Mouse (Mus musculus) kidney, adult 11 months (tissue): ENCODE measurements at regions not wholly inside any gene's neighbourhood (a gene's known extent, or its start where the extent isn't known, plus 50 kb on each side); places are given as distances from the start of the nearest gene placed in this dataset.

Source experiments
- DNase-seq: peaks from one replicate; pipeline ENCODE4 v3.0.0; 2022

DNA sequence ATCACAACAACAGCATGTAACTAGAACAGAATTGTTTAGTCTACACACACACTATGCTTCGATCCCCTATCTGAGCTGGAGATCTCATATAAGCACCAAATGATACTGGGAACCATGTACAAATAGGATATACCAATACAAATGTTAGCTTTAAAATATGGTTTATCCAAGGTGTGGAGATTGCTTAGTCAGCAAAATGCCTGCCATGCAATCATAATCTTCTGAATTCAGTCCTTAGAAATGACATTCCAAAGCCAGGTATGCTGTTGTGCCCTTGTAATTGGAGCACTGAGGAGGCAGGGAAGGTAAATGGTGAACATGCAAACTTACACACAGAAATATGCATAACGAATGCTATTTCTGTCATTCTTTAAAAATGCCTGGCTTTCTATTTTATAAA lies 54.0 kb upstream of the Thsd7b start:
- no peak for DNase-seq

DNA sequence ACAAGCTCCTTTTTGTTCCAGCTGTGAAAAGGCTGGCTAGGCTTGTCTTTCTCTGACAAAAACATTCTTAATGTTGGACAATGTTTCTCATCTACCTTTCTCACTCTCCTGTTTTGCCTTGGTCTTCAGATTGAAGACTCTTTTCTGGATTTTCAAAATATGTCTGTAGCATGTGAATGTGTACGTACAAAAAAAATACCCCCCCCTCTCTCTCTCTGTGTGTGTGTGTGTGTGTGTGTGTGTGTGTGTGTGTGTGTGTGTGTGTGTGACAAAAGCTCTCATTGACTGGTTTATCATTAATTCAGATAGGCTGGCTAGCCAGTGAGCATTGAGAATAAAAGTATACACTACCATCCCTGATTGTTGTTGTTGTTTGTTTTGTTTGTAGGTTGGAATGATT lies 64.3 kb upstream of the Thsd7b start:
- DNase-seq = no peak

- no peak for DNase-seq
Measured at GRCm38 (mm10) chr1:129208406-129208805, 64.7 kb upstream of the Thsd7b start.

- DNase-seq = no peak
Measured at GRCm38 (mm10) chr1:129207674-129208073, 65.4 kb upstream of the Thsd7b start.

DNA sequence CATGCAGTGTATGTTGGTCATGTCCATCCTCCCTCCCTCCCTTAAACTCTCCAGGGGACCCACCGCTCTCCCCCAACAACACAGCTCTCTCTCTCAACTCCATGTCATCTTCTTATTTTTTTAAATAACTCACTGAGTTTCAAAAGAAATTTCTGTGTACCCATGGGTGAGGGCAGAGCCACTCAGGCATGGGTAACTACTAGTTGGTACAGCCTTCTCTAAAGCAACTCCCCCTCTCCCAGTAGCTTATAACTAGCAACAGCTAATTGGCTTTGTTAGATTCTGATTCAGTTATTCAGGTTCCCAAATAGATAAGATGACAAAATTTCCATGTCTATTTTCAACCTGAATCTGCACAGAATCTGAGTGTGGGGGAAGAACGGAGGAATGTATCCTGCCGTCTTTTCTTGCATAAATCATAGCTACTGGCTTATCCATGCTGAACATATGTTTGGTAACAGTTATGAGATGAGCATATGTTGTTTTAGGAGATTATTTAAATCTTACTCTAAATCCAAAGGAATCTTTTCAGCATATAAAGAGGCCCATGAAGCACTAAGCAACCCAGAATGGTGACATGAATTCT lies 92.8 kb upstream of the Thsd7b start:
- DNase-seq = no peak

GRCm38 (mm10) chr1:129169936-129170335 lies 103.2 kb upstream of the Thsd7b start:
- DNase-seq = no peak

DNA sequence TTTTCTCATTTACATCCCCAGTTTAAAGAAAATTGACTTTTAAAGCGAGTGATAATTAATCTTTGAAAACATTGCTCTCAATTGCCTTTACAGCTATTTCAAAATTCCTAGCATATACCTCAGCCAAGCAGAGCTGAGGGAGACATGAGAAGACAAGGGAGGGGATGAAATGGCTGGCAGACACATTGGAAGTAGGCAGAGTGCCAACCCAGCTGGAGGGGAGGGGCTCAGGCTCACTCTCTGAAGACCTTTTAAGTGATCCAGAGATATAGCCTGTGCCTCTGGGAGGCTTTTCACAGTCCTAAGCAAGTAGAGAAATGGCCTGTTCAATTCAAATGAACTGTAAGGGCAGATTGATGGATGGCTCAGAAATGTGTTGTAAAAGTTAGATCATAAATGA lies 122.5 kb upstream of the Thsd7b start:
- no peak for DNase-seq

DNA sequence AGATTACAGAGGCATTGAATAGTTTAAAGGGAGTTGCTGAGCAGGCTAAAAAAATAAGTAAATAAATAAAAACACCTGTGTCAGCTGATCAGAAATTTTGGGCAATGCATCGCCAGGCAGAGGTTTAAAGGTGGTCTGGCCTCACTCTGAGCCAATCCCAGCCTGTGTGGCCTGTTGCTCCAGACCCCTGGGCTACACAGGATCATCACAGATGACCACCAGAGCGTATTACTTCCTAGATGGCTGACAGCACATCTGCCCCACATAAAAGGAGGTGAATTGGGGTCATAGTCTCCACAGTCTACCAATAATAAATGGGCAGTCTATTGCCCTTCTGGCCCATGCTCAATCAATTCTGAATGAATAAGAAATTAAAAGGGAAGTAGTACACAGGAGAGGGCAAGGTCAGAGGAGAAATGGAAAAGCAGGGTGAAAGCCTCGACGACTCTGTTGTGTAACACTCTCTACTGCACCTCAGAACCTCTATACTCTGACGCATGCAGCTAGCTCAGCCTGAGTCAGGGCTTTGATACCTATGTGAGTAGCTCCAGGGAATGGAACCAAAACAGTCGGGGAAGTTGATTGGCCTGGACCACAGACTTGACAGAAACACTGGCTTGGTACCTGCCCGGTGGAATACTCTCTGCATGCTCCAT lies 124.2 kb upstream of the Thsd7b start:
- peak; percentile 7 for DNase-seq

- peak; percentile 4 for DNase-seq
Measured at GRCm38 (mm10) chr1:129146395-129147094, 126.6 kb upstream of the Thsd7b start.

DNA sequence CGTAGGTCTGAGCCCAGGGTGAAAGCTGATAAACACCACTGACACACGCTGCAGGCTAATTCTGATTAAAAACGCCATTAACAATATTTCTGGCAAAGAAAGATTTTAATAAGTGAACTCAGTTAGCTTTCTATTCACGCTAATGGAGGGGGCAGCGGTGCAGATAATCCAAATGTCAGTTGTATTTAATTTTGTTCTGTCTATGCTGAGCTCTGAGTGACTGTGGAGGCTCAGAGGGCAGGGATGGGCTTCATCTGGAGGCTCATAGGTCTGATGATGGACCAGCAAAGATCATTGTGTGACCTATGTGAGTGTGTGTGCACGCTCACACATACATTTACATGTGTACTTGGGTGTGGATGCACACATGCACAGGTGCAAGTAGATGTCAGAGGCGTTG lies 134.3 kb upstream of the Thsd7b start:
- DNase-seq = no peak

DNA sequence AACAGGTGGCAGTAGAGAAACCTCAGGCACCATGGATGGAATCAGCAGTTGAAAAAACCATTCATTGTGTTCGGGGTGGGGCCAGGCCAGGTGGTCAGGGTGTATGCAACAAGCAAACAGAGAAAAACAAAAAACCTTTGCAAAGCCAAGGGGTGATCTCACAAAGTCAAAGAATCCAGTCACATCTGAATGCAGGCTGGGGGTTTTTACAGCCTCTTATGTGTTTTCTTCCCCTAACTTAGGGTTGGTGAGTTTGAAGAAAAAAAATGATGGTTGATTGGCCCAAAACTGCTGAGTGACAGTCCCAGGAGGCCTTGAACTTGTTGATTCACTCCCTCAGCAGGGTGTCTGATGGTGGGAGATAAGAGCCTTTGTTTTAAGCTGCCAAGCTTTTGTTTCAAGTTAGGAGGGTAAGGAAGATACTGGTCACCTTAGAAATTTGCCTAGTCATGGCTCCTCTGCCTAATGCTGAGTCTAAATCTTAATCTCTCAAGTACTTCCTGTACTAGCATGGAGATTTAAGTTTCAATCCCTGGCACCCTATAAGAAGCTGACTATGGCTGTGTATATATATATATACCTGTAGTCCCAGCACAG lies 166.0 kb upstream of the Thsd7b start:
- DNase-seq = no peak

DNA sequence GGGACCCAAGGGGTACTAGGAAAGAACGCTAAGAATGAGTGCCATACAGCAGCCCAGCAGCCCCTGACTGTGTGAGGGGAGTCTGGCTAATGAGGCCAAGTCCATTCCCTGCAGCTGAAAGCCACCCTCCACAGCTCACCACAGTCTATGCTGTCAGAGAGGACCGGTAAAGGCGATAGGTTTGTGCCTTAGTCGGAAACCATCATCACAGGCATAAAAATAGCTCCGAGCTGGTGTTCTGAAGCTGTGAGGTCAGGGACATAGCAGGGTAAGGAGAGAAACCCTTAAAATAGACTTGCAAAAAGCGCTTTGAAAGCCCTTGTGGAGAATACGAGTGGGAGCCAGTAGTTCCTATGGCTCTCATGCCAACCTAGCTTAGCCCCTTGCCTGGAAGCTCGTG lies 172.1 kb upstream of the Thsd7b start:
- DNase-seq = no peak

GRCm38 (mm10) chr1:129078274-129078673 lies 194.8 kb upstream of the Thsd7b start:
- no peak for DNase-seq

GRCm38 (mm10) chr1:129057182-129057581 lies 215.9 kb upstream of the Thsd7b start:
- DNase-seq = no peak

GRCm38 (mm10) chr1:129055252-129055651 lies 217.8 kb upstream of the Thsd7b start:
- DNase-seq = no peak

DNA sequence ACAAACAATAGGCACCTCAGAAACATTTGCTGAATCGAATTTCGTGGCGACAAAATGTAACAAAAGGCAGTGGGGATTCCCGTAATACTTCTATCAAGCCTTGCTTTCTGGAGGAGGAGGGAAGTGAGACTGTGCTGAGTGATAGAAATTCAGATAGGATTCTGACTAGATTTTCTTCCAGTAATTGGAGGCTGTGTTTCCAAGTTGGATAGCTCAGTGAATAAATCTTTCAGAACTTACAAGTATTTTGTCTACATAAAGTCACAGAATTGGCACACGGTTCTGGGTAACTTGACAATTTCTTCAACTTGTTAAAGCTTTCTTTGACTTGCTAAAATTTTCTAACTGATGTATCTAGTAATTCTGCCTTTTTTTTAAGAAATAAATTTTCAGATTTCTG lies 239.4 kb upstream of the Thsd7b start:
- DNase-seq = no peak

DNA sequence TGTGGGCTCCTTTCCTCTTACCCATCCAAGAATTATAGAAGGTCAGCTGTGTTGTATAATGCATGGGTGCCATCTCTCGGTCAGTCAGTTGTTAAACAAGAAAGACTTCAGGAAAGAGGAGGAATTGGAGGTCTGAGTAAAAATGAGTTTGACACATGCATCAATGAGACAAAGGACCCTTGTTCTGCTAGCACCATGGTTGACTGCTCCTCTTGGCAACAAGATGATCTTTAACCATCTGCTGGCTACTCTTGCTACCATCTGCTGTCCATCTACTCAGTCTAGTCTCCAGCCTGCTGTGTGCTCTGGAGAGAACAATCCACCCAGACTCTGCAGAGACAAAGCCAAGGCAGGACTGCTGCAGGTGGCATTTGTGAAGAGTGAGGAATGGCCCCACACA lies 267.2 kb upstream of the Thsd7b start:
- no peak for DNase-seq

GRCm38 (mm10) chr1:129002286-129002685 lies 270.8 kb upstream of the Thsd7b start:
- no peak for DNase-seq

GRCm38 (mm10) chr1:129001766-129002165 lies 271.3 kb upstream of the Thsd7b start:
- no peak for DNase-seq

DNA sequence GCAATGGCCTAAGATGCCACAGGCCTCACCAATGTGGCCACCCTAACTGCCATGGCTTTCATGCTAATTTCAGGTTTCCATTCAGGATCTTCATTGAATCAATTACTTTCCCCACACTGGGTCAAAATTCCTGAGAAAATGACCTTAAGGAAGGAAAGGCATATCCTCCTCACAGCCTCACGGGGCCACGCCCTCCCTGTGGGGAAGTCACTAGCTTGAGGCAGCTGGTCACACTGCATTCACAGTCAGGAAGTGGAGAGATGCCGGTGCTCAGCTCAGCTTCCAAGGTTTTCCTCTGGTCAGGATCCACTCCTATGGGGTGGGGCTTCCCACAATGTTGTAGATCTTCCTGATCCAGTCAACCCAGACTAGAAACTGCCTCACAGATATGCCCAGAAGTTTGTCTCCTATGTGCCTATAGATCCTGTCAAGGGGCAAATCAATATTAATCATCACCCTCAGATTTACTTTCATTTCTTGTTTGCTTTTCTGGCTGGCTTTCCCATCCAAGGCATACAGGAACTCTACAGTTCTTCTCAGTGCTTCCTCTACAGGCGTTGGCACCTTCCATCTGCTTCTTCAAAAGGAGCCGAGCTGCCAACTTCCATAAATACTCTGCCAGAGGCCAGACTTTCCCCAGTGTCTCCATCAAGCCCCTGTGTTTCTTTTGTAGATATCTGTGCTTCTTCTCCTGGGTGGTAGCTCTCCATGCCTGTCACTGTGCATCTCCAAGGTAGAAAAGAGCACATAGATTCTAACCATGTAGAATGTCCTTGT lies 273.2 kb upstream of the Thsd7b start:
- no peak for DNase-seq

GRCm38 (mm10) chr1:128994655-128995054 lies 278.4 kb upstream of the Thsd7b start:
- no peak for DNase-seq

- DNase-seq = no peak
Measured at GRCm38 (mm10) chr1:128983411-128983810, 289.7 kb upstream of the Thsd7b start.

- DNase-seq = no peak
Measured at GRCm38 (mm10) chr1:128975586-128975985, 297.5 kb upstream of the Thsd7b start.
